Mouse (Mus musculus) intestine, embryonic 14.5 days (tissue): ENCODE results near the gene Scn8a. TPM values are rescaled to one million over a fixed set of nuclear protein-coding genes. Genes with fewer than 3 reads are reported as not detected.

ENCODE experiments used
- ATAC-seq: fragments of 200-750 bp; cut with Nextera tagmentation; replicated peaks from 2 replicates; pipeline ENCODE4 v1.8.0; 2017; ENCODE audit warnings: low read depth, moderate number of reproducible peaks, moderate TSS enrichment, moderate library complexity; ENCODE audit not compliant: low FRiP score, low TSS enrichment
- DNase-seq: peaks from one replicate; pipeline ENCODE4 v3.0.0-alpha.2; 2018; ENCODE audit warnings: low spot score
- H3K27ac ChIP-seq: fragments of 300-500 bp; sonication (generic); 2 replicates; pipeline ENCODE4 v1.5.1; 2014; ENCODE audit warnings: low read depth, mild to moderate bottlenecking, control low read depth
- H3K27me3 ChIP-seq: fragments of 300-500 bp; sonication (generic); replicated peaks from 2 replicates; pipeline ENCODE4 v1.6.1; 2014; ENCODE audit warnings: low read length, control low read depth; ENCODE audit not compliant: control insufficient read depth, insufficient read depth
- H3K36me3 ChIP-seq: fragments of 300-500 bp; sonication (generic); 2 replicates; pipeline ENCODE4 v1.6.1; 2014; ENCODE audit warnings: low read length, control low read depth; ENCODE audit not compliant: control insufficient read depth, insufficient read depth
- H3K4me1 ChIP-seq: fragments of 300-500 bp; sonication (generic); replicated peaks from 2 replicates; pipeline ENCODE4 v1.6.1; 2014; ENCODE audit warnings: low read length, control low read depth, mixed read lengths; ENCODE audit not compliant: control insufficient read depth, insufficient read depth
- H3K4me2 ChIP-seq: fragments of 300-500 bp; sonication (generic); 2 replicates; pipeline ENCODE4 v1.6.1; 2014; ENCODE audit warnings: low read length
- H3K4me3 ChIP-seq: fragments of 300-500 bp; sonication (generic); 2 replicates; pipeline ENCODE4 v1.5.1; 2014; ENCODE audit warnings: low read depth, low read length, control low read depth, mixed read lengths
- H3K9ac ChIP-seq: fragments of 300-500 bp; sonication (generic); 2 replicates; pipeline ENCODE4 v1.6.1; 2014; ENCODE audit warnings: mild to moderate bottlenecking, low read length
- H3K9me3 ChIP-seq: fragments of 300-500 bp; sonication (generic); 2 replicates; pipeline ENCODE4 v1.6.1; 2016; ENCODE audit warnings: low read length, control low read depth; ENCODE audit not compliant: control insufficient read depth
- whole genome bisulfite sequencing: fragments of 180-500 bp; shearing (Covaris S2); extraction: QIAGEN DNeasy Blood & Tissue Kit; methylation state at CpG from one replicate; pipeline ENCODE4 v1.1.7; 2014; 5-methylcytosine and 5-hydroxymethylcytosine counted together
- polyA plus RNA-seq: library from polyadenylated mRNA; unstranded; fragments of >200 nt; fragmentation: Nextera tagmentation; extraction: Ambion mirVana; gene quantifications from 2 replicates; pipeline ENCODE4 v1.2.1, GENCODE M21; 2014

Scn8a gene
- polyA plus RNA-seq, 1 experiment from 2014 or later: 4.0 TPM

DNA sequence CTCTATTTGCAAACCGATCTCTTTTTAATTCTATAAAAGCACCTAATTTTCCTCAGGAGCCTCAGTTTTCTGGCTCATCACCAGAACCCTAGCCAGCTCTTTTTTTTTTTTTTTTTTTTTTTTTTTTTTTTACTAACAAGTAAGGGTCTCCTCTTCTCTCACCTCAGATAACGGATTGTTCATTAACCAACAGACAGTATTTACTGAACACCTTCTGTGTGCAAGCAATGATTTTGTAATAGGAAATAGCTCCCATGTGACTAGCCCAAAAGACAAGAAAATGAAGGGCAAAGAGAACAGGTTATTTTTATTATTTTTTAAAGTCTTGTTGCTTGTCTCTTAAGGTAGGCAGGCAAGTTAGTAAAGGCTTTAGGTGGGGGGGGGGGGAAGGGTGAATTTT lies 82.6 kb downstream of the Scn8a start:
- Histone ChIP-seq H3K9ac (no peak overlapping the region), H3K4me3 (no peak overlapping the region), H3K27me3 (no peaks in the 10 kb centered on the region), H3K9me3 (peaks cover under 1% of the 10 kb centered on the region; the same call in 1 of the 2 replicates), H3K4me1 (no peaks in the 10 kb centered on the region), H3K36me3 (no peaks in the 10 kb centered on the region), H3K27ac (no peak overlapping the region), H3K4me2 (no peak overlapping the region)
- ATAC-seq (no peak), DNase-seq (no peak)
- WGBS: 75% methylated on average over 2 of the region's 2 CpGs

DNA sequence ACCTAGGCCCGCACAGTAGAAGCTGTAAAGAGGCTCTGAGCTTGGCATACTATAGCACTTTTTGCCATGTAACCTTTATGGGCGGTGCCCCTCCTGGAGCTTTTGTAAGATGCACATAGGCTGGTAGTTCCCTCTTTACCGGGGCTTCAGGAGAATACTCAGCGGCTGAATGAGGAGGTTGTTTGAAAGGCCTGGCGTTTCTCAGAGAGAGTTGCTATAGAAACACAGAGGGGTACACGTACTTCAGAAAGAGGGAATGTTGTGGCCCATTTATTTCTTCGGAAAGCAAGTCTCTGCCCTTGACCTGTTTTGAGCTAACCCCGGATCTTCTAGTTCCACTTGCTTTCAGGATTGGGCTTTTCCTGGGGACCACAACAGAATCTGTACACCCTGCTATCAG lies 83.2 kb downstream of the Scn8a start:
- H3K27ac ChIP-seq: no peak overlapping the region
- no peaks in the 10 kb centered on the region for H3K4me1 ChIP-seq
- ATAC-seq (no peak), DNase-seq (no peak)
- no peaks in the 10 kb centered on the region for H3K27me3 ChIP-seq
- no peaks in the 10 kb centered on the region for H3K9me3 ChIP-seq
- H3K4me2 ChIP-seq: no peak overlapping the region
- H3K36me3 ChIP-seq: no peaks in the 10 kb centered on the region
- H3K9ac ChIP-seq: no peak overlapping the region
- WGBS: 27% methylated on average over 8 of the region's 8 CpGs
- H3K4me3 ChIP-seq: no peak overlapping the region

DNA sequence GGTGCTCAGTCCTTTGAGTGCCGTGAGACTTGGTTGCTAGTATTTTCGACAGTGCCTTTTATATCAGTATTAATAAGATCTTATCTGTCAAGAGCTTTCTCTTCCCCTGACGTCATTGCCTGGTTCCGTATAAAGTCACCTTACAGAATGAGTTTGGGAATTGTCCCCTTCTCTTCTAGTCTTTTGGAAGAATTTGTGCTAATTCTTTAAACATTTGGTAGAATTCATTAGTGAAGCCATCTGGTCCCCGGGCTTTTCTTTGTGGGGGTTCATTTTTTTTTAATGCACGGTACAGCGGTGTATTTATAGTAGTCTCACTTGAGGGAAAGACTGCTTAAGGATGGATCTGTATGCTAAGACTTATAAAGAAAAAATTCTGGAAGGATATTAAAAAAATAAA lies 84.3 kb downstream of the Scn8a start:
- ATAC-seq (no peak), DNase-seq (no peak)
- no peaks in the 10 kb centered on the region for H3K27me3 ChIP-seq
- no peaks in the 10 kb centered on the region for H3K36me3 ChIP-seq
- no peaks in the 10 kb centered on the region for H3K4me1 ChIP-seq
- H3K9ac ChIP-seq: no peak overlapping the region
- H3K9me3 ChIP-seq: no peaks in the 10 kb centered on the region
- H3K27ac ChIP-seq: no peak overlapping the region
- H3K4me2 ChIP-seq: no peak overlapping the region
- no peak overlapping the region for H3K4me3 ChIP-seq
- 76% methylated on average over 7 of the region's 7 CpGs for WGBS

DNA sequence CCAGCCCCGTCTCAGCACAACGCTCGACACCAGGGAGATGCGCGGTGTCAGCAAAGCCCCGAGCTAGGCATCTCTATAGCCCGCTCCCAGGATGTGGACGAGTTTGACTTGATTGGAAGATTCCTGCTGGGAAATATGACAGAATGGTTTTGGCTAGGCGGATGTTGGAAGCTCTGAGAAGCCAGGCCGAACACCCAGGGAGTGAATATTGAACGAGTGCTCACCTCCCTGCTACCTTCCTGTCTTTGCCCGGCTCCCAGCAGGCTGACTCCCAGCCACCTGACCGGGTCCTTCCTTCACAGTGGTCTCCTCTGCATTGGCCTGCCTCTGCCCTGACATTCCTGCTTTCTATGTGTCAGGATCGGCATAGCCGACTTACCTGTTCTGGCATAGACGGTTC lies 85.1 kb downstream of the Scn8a start:
- Histone ChIP-seq H3K27me3 (no peaks in the 10 kb centered on the region), H3K4me3 (no peak overlapping the region), H3K9me3 (no peaks in the 10 kb centered on the region), H3K4me1 (no peaks in the 10 kb centered on the region), H3K36me3 (no peaks in the 10 kb centered on the region), H3K27ac (no peak overlapping the region), H3K9ac (no peak overlapping the region), H3K4me2 (no peak overlapping the region)
- ATAC-seq (no peak), DNase-seq (no peak)
- WGBS: 76% methylated on average over 16 of the region's 16 CpGs

DNA sequence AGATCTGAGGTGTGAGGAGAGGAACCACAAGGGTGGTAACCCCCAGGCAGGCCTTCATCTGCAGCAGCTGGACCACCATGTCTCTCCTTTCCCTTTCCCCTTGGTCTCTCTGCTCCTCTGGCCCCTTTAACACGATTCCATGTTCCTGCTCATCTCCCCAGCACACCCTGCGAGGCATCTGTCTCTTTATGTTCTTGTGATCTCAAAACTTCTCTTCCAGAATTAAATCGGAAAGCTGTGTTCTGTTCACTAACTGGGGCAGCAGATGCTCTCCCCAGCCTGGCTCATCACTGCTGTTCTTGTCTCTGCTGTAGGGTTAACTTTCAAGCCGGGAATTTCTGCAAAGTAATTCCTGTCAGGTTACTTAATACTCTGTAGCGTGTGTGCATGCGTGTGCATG lies 91.3 kb downstream of the Scn8a start:
- no peak overlapping the region for H3K9ac ChIP-seq
- WGBS: 83% methylated on average over 6 of the region's 6 CpGs
- H3K4me3 ChIP-seq: no peak overlapping the region
- H3K27me3 ChIP-seq: no peaks in the 10 kb centered on the region
- DNase-seq: no peak
- no peak for ATAC-seq
- H3K4me1 ChIP-seq: peaks cover 4% of the 10 kb centered on the region; the same call in 1 of the 2 replicates
- H3K4me2 ChIP-seq: no peak overlapping the region
- H3K27ac ChIP-seq: no peak overlapping the region
- no peaks in the 10 kb centered on the region for H3K36me3 ChIP-seq
- H3K9me3 ChIP-seq: no peaks in the 10 kb centered on the region

DNA sequence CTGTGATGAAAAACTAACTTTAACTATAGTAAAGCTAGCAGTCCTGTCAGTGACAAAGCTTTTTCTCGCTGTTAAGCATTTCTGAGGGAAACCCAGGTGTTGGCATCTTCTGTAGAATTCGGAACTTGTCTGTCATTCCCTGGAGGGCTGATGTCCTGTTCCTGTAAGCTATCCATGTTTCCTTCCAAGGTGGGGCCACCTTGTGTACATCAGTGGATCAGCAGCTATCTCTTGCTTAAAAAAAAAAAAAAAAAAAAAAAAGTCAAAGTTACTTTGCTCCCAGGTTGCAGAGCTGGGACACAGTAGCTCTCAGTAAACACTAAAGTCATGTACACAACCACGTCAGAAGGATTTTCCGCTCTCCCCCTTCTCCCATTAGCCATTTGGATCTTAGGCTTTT lies 91.9 kb downstream of the Scn8a start:
- DNase-seq: no peak
- 66% methylated on average over 4 of the region's 4 CpGs for WGBS
- Histone ChIP-seq H3K9ac (no peak overlapping the region), H3K4me3 (no peak overlapping the region), H3K9me3 (no peaks in the 10 kb centered on the region), H3K27me3 (no peaks in the 10 kb centered on the region), H3K4me2 (no peak overlapping the region), H3K27ac (no peak overlapping the region), H3K36me3 (no peaks in the 10 kb centered on the region), H3K4me1 (peaks cover 9% of the 10 kb centered on the region; the same call in 1 of the 2 replicates)
- no peak for ATAC-seq

DNA sequence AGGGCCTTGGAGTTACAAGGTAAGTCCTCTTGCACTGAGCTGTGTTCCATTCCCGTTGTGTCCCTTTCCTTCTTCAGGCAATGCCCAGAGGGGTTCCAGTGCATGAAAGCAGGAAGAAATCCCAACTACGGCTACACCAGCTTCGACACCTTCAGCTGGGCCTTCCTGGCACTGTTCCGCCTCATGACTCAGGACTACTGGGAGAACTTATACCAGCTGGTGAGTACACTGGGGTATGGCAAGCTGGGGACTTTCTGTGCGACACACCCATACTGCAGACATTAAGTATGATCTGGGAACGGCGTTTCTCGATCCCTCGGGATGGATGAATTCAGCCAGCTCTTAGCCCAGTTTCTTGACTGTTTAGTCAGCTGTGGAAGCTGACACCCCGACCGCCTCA lies 101.8 kb downstream of the Scn8a start:
- WGBS: 86% methylated on average over 11 of the region's 11 CpGs
- Histone ChIP-seq H3K4me3 (no peak overlapping the region), H3K9ac (no peak overlapping the region), H3K27ac (no peak overlapping the region), H3K4me2 (no peak overlapping the region), H3K4me1 (peaks cover 10% of the 10 kb centered on the region; the same call in 1 of the 2 replicates), H3K9me3 (no peaks in the 10 kb centered on the region), H3K27me3 (no peaks in the 10 kb centered on the region), H3K36me3 (no peaks in the 10 kb centered on the region)
- ATAC-seq: no peak
- no peak for DNase-seq

DNA sequence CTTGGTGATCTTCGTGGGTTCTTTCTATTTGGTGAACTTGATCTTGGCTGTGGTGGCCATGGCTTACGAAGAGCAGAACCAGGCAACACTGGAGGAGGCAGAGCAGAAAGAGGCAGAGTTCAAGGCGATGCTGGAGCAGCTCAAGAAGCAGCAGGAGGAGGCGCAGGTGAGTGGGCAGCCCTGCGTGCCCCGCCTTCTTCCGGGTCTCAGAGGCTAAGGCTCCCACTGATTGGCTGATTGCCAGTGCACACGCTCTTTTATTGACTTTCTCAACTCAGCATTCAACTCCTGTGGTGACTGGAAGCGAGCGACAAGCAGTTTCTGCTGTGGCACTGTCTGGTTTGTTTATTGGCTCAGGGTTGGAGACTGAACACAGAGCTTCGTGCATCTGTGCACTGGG lies 103.1 kb downstream of the Scn8a start:
- no peak overlapping the region for H3K4me2 ChIP-seq
- H3K4me3 ChIP-seq: no peak overlapping the region
- H3K9ac ChIP-seq: no peak overlapping the region
- H3K27me3 ChIP-seq: no peaks in the 10 kb centered on the region
- WGBS: 34% methylated on average over 11 of the region's 11 CpGs
- no peaks in the 10 kb centered on the region for H3K36me3 ChIP-seq
- peaks cover 9% of the 10 kb centered on the region; the same call in 1 of the 2 replicates for H3K4me1 ChIP-seq
- ATAC-seq (no peak; the same call in 1 of the 2 replicates), DNase-seq (no peak)
- no peaks in the 10 kb centered on the region for H3K9me3 ChIP-seq
- H3K27ac ChIP-seq: no peak overlapping the region

DNA sequence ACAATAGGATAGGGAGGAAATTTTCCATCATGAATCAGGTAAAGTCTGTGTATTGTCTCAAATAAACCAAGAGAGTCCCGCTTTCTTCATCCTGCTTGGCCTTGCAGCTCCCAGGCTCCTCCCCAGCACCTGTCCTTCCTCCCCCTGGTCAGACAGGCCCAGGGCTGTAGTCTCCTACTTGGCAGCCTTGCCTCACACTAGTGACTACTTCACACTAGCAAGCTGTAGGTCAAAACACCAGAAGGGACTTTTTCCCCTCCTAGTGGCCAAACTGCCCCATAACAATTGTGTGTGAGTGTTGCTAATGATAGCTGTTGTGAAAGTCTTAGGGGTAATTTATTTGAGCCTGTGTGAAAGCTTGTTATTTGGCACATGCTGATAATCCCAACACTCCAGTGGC lies 105.0 kb downstream of the Scn8a start:
- H3K36me3 ChIP-seq: no peaks in the 10 kb centered on the region
- H3K4me3 ChIP-seq: no peak overlapping the region
- H3K9ac ChIP-seq: no peak overlapping the region
- no peaks in the 10 kb centered on the region for H3K27me3 ChIP-seq
- H3K9me3 ChIP-seq: no peaks in the 10 kb centered on the region
- H3K27ac ChIP-seq: no peak overlapping the region
- 84% methylated on average over 1 of the region's 1 CpGs for WGBS
- no peak for DNase-seq
- ATAC-seq: no peak
- H3K4me1 ChIP-seq: 0 out of 2 replicates have a peak, but pooled peaks cover 3% of the 10 kb centered on the region
- no peak overlapping the region for H3K4me2 ChIP-seq
